Mouse (Mus musculus) cortical plate, adult 2 months (tissue): ENCODE results near the gene Polr2h.

Source experiments
- CTCF ChIP-seq: fragments of 200-500 bp; IDR thresholded peaks from 2 replicates; pipeline ENCODE4 v1.5.1; 2011; ENCODE audit warnings: mild to moderate bottlenecking, control low read depth, low read length; ENCODE audit not compliant: insufficient read depth; ENCODE audit errors: extremely low read depth
- POLR2A ChIP-seq: fragments of 200-500 bp; IDR thresholded peaks from 2 replicates; pipeline ENCODE4 v1.6.1; 2011; ENCODE audit warnings: mild to moderate bottlenecking, low read length, control low read depth; ENCODE audit not compliant: insufficient read depth; ENCODE audit errors: extremely low read depth

DNA sequence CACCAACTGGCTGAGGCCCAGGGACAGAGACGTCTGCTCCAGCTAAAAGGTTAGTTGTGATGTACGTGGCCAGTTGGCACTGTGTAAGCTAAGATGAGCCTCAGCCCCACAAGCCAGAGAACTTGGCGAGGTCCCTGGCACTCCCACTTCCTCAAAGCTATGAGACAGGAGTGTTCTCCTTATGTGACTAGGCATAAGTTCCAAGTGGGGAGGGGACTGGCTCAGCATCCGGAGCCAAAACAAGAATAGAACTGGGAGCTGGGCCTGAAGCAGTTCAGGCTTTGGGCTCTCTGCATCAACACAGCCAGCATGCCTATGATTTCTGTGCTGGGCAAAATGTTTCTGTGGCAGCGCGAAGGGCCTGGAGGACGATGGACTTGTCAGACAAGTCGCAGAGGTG lies 22.7 kb upstream of the Polr2h start:
- TF ChIP-seq CTCF: no peak
- TF ChIP-seq POLR2A: peak; percentile 70; the same call in 1 of the 2 replicates
